Mouse (Mus musculus) liver, embryonic 11.5 days (tissue): ENCODE results near the gene Ly6g5b. TPM values are rescaled to one million over a fixed set of nuclear protein-coding genes. Genes with fewer than 3 reads are reported as not detected.

ENCODE experiments used
- polyA plus RNA-seq: library from polyadenylated mRNA; unstranded; fragments of >200 nt; fragmentation: Nextera tagmentation; extraction: Ambion mirVana; gene quantifications from 2 replicates; pipeline ENCODE4 v1.2.1, GENCODE M21; 2014

The Ly6g5b gene
- polyA plus RNA-seq, 1 experiment from 2014 or later: 0.89 TPM

Other genes starting within 250 kb of the Ly6g5b start
- 0.45 and 0.86 TPM in 2 replicates for gene Zbtb12, start 235.9 kb downstream of the Ly6g5b start, polyA plus RNA-seq
- gene Gm20547, start 233.4 kb downstream of the Ly6g5b start, polyA plus RNA-seq: 0.09 TPM in 1 of 2 replicates, not detected in the other
- 8.1 and 9.0 TPM in 2 replicates for gene C2, start 217.2 kb downstream of the Ly6g5b start, polyA plus RNA-seq
- 43.6 and 50.9 TPM in 2 replicates for gene Ehmt2, start 217.0 kb downstream of the Ly6g5b start, polyA plus RNA-seq
- gene Slc44a4, start 201.0 kb downstream of the Ly6g5b start, polyA plus RNA-seq: 0.97 and 1.3 TPM in 2 replicates
- gene Neu1, start 184.2 kb downstream of the Ly6g5b start, polyA plus RNA-seq: 24.4 and 26.4 TPM in 2 replicates
- gene Hspa1b, start 156.2 kb downstream of the Ly6g5b start, polyA plus RNA-seq: 0.14 and 0.41 TPM in 2 replicates
- gene Gm20481, start 145.5 kb downstream of the Ly6g5b start, polyA plus RNA-seq: not detected in 2 replicates
- 4.7 and 5.7 TPM in 2 replicates for gene Hspa1a, start 143.3 kb downstream of the Ly6g5b start, polyA plus RNA-seq
- 0.66 and 1.5 TPM in 2 replicates for gene Hspa1l, start 142.7 kb downstream of the Ly6g5b start, polyA plus RNA-seq
- gene Lsm2, start 133.6 kb downstream of the Ly6g5b start, polyA plus RNA-seq: 304 and 315 TPM in 2 replicates
- gene Vars, start 114.4 kb downstream of the Ly6g5b start, polyA plus RNA-seq: 234 and 245 TPM in 2 replicates
- 0.16 TPM in 2 replicates for gene Vwa7, start 98.8 kb downstream of the Ly6g5b start, polyA plus RNA-seq
- gene Sapcd1, start 87.4 kb downstream of the Ly6g5b start, polyA plus RNA-seq: 6.9 and 8.5 TPM in 2 replicates
- gene Msh5, start 68.7 kb downstream of the Ly6g5b start, polyA plus RNA-seq: 3.8 and 4.7 TPM in 2 replicates
- 118 and 134 TPM in 2 replicates for gene Clic1, start 65.5 kb downstream of the Ly6g5b start, polyA plus RNA-seq
- gene Ddah2, start 56.4 kb downstream of the Ly6g5b start, polyA plus RNA-seq: 124 and 132 TPM in 2 replicates
- 0.34 and 1.8 TPM in 2 replicates for gene Ly6g6c, start 50.0 kb downstream of the Ly6g5b start, polyA plus RNA-seq
- gene Mpig6b, start 49.2 kb downstream of the Ly6g5b start, polyA plus RNA-seq: 8.4 and 11.2 TPM in 2 replicates
- 0.57 TPM in 1 of 2 replicates, not detected in the other for gene Ly6g6e, start 38.5 kb downstream of the Ly6g5b start, polyA plus RNA-seq
- 0.44 and 0.78 TPM in 2 replicates for gene Ly6g6d, start 37.4 kb downstream of the Ly6g5b start, polyA plus RNA-seq
- 12.8 and 13.5 TPM in 2 replicates for gene Ly6g6f, start 29.8 kb downstream of the Ly6g5b start, polyA plus RNA-seq
- 71.6 and 79.8 TPM in 2 replicates for gene Abhd16a, start 26.2 kb downstream of the Ly6g5b start, polyA plus RNA-seq
- not detected in 2 replicates for gene Ly6g5c, start 7.1 kb downstream of the Ly6g5b start, polyA plus RNA-seq
- gene Gpank1, start 6.0 kb upstream of the Ly6g5b start, polyA plus RNA-seq: 23.7 and 25.2 TPM in 2 replicates
- 246 and 259 TPM in 2 replicates for gene Csnk2b, start 6.6 kb upstream of the Ly6g5b start, polyA plus RNA-seq
- 6.0 and 7.1 TPM in 2 replicates for gene D17H6S53E, start 10.9 kb upstream of the Ly6g5b start, polyA plus RNA-seq
- 429 and 459 TPM in 2 replicates for gene Apom, start 16.6 kb upstream of the Ly6g5b start, polyA plus RNA-seq
- 61.4 and 73.6 TPM in 2 replicates for gene Bag6, start 19.8 kb upstream of the Ly6g5b start, polyA plus RNA-seq
- gene Prrc2a, start 49.5 kb upstream of the Ly6g5b start, polyA plus RNA-seq: 169 and 205 TPM in 2 replicates
- gene Aif1, start 60.6 kb upstream of the Ly6g5b start, polyA plus RNA-seq: 13.9 and 20.0 TPM in 2 replicates
- gene Lst1, start 73.0 kb upstream of the Ly6g5b start, polyA plus RNA-seq: 24.1 and 28.1 TPM in 2 replicates
- gene Ltb, start 79.0 kb upstream of the Ly6g5b start, polyA plus RNA-seq: 0.70 and 0.78 TPM in 2 replicates
- 0.47 and 0.53 TPM in 2 replicates for gene Tnf, start 86.6 kb upstream of the Ly6g5b start, polyA plus RNA-seq
- gene Lta, start 89.9 kb upstream of the Ly6g5b start, polyA plus RNA-seq: not detected in 2 replicates
- 0.53 TPM in 1 of 2 replicates, not detected in the other for gene Gm16181, start 105.4 kb upstream of the Ly6g5b start, polyA plus RNA-seq
- 2.6 and 2.9 TPM in 2 replicates for gene Atp6v1g2, start 118.2 kb upstream of the Ly6g5b start, polyA plus RNA-seq
- gene Nfkbil1, start 120.4 kb upstream of the Ly6g5b start, polyA plus RNA-seq: 4.6 and 5.4 TPM in 2 replicates
- 432 and 439 TPM in 2 replicates for gene Ddx39b, start 126.3 kb upstream of the Ly6g5b start, polyA plus RNA-seq
- 88.0 and 90.8 TPM in 2 replicates for gene H2-D1, start 147.3 kb upstream of the Ly6g5b start, polyA plus RNA-seq
- gene H2-Q1, start 205.0 kb upstream of the Ly6g5b start, polyA plus RNA-seq: 0.40 and 0.60 TPM in 2 replicates
- 1.6 and 2.1 TPM in 2 replicates for gene H2-Q2, start 226.8 kb upstream of the Ly6g5b start, polyA plus RNA-seq